Mouse (Mus musculus): ENCODE measurements around the gene Dazap1.
A peak's percentile ranks its signal among the peaks of the same experiment; 100 is the strongest.

Dazap1 gene

DNA sequence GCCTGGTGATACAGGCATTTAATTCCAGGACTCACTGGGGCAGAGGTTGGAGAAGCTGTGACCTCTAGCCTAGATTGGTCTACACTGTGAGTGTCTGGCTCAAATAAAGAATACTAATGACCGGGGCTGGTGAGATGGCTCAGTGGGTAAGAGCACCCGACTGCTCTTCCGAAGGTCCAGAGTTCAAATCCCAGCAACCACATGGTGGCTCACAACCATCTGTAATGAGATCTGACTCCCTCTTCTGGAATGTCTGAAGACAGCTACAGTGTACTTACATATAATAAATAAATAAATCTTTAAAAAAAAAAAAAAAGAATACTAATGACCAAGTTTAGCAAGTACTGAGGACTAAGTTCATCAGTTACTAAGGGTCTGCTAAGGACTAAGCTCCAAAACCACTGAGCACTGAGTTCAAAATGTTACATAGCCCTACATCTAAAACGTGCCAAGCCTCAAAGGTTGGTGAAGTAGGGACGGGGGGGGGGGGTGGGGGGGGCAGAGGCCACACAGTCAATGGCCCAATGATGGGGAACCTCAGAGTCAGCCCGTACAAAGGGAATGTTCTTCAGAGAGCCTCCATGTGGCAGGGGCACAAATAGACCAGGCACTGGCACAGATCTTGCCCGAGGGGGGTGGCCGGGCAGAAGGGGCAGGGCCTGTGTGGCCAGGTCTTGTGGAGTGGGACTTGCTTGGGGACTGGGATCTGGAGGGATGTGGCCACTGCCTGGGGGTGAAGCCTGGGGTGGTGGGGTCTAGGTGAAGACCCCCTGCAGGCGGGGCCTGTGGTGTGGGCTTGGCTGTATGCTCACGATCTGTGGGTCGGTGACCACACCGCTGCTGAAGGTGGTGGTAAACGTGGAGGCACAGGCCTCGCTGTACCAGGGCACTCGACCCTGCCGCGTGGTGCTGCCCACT lies 63.1 kb downstream of the Dazap1 start:
- DNase-seq = no peak

DNA sequence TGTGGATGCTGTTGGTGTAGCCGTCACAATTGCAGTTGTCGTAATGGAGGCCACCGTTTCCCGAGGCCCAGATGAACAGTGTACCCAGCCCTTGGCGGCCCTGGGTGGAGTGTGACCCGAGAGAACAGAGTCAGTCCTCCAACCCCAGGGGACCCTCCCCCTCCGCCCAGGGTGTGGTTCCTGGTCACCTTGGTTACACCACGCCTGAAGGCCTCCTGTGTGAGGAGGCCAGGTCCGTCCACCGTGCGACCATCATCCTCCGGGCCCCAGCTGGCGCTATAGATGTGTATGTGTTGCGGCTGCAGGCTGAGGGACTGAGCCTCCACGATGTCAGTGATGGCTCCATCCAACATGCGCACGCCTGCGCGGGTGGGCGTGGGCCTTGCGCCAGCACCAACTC lies 63.8 kb downstream of the Dazap1 start:
- DNase-seq = no peak

DNA sequence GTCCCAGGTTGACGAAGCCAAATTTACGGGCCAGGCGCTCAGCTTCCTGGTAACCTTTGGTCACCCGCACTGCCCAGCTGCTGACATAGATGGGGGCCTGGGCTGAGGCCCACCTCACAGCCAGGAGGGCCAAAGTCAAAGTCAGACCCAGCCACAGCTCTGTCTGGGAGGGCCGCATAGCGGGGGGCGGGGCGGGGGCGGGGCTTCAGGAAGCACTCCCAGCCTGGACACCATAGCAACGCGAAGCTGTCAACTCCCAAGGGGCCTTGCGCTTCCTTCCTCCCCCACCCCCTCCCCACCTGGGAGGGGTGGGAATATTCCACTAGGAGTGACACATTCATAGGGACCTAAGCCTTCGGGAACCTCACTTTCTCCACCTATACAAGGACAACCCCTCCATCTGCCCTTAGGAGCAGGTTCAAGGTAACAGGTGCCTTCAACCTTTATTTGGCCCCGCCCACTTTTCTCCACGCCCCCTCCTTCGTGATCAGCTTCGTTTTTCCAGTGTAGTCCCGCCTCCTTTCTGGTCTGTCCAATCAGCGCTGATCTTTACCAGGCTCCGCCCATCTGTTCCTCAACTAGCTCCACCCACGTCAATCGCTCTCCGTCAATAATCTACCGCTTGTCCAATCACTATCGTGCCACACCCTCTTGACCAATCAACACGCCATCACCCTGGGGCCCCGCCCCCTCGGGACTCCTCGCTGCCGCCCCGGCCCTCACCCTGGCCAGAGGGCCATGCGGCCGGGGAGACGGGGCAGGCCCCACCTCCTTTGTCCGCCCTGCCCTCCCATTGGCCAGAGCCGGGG lies 68.2 kb downstream of the Dazap1 start, which contains the start of the genes Pcsk4 and Reep6:
TSS of gene Pcsk4 (minus strand) at position 226 of the 809 bp plus-strand sequence.
TSS of gene Reep6 (plus strand) at position 681 of the 809 bp plus-strand sequence.
- DNase-seq = peak; percentile 97 to 99

DNA sequence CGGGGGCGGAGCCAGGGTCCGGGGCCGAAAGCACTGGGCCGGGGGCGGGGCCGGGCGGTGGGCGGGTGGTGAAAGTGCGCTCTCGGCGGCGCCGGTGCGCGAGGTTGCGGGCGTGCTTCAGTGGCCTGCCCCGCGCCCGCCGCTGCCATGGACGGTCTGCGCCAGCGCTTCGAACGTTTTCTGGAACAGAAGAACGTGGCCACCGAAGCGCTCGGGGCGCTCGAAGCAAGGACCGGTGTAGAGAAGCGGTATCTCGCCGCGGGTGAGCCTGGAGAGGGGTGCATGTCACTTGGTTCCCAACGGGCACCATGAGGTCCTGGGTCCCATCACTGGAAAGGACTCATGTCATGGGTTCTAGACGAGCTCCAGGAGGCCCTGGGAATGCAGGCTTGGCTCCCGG lies 68.8 kb downstream of the Dazap1 start:
- DNase-seq = no peak

DNA sequence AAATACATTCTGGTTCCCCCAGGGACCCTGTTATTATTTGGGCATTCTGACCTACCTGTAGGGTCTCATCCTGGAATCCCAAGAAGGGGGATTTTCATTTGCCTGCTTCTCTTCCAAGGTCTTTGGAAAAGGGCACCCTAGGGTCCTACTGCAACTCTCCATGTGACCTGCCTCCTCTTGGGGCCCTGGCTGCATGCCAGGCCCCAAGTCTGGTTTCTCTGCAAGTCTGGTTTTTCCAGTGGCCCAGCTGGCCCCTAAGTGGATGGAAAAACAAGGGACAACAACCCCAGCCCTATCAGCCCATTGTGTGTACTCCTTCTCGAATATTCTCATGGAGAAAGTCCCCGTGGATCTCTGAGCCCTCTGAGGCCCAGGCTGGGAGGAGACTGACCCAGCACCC lies 69.6 kb downstream of the Dazap1 start:
- no peak for DNase-seq

DNA sequence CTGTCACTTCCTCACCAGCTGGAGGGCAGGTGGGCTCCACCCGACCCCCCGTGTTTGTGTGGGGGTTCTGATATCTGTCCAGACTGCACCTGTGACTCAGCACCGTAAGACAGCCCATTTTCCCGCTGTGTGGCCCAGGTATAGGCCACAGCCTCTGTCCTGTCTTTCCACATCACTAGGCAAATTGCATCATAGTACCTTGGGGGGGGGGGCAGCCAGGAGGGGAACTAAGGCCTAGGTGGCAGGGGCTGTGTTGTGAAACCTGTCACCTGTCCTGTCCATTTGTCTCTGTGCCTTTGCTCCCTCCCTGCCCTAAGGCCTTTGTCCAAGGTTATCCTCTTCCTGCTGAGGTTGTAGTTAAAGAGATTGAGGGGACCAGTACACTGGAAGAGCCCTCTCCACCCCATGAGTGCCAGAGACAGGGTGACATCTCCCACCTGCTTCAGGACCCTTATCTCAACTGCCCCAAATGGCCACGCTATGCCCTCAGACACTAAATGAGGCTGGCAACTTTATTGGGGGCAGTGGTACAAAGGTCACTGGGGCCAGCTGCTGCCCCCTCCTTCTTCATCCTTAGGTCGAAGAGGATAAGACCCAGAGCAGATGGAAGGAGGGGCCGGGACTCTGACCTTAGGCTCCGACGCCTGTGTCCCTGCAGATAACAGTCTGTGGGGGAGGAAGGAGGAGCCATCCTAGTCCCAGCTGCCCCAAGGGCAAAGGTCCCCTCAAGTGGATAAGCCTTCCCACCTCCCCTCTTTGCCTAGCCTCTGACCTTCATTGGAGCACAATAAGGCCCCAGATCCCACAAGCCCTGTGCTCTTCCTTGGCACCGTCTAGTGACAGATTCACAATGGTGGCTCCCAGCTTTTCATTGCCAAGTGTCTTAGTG lies 70.6 kb downstream of the Dazap1 start:
- peak in 1 of 2 experiments; percentile 72 for DNase-seq

DNA sequence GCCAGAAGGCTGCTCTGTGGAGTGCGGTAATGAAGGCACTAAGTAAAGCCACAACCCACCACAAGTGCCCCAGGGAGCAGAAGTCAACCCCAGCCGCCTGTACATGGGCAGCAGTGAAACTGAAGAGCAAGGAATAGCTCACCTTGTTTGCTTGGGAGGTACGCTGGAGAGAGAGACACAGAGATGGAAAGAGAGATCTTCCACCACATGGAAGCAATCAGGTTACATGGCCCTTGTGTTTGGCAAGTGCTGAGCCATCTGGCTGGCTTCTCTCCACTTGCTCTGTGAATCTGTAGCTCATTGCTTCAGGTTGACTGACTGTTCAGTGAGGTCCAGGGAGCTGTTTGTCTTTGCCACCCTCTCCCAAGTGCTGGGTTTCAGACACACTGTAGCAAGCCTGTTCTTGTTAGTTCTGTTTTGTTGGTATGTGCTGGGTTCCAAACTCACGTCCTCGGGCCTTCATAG lies 71.3 kb downstream of the Dazap1 start:
- no peak for DNase-seq

DNA sequence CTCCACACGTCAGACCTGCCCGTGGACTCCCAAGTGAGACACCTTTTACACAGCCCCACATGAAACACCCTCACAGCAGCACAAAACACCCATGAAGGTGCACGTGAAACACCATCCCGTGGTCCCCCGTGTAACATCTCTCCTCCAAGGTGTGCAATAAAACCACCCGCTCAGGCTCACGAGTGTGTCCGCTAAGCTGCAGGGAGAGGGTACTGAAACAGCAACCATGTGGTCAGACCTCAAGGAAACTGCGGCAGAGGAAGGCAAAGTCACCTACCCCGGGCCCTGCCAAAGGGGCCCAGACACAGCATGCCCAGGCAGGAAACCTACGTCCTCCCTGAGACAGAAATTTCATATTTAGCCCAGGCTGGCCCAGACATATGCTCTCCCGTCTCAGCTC lies 75.0 kb downstream of the Dazap1 start:
- no peak for DNase-seq

Data from kidney, postnatal 25 days (tissue).